Mouse (Mus musculus) adrenal gland, adult (tissue): Measurements from ENCODE around the gene Gcnt2.
"Not testable (repeated sequence)": the region's sequence is repeated elsewhere in the genome, so short reads cannot be mapped to it uniquely, and the experiment has no call there.

ENCODE experiments used
- DNase-seq, 2 experiments: peaks; one replicate each; pipeline ENCODE4 v3.0.0; 2022 to 2023; ENCODE audit warnings: low spot score in 1 of 2; ENCODE audit not compliant: inconsistent age in 2 of 2

Gene Gcnt2

DNA sequence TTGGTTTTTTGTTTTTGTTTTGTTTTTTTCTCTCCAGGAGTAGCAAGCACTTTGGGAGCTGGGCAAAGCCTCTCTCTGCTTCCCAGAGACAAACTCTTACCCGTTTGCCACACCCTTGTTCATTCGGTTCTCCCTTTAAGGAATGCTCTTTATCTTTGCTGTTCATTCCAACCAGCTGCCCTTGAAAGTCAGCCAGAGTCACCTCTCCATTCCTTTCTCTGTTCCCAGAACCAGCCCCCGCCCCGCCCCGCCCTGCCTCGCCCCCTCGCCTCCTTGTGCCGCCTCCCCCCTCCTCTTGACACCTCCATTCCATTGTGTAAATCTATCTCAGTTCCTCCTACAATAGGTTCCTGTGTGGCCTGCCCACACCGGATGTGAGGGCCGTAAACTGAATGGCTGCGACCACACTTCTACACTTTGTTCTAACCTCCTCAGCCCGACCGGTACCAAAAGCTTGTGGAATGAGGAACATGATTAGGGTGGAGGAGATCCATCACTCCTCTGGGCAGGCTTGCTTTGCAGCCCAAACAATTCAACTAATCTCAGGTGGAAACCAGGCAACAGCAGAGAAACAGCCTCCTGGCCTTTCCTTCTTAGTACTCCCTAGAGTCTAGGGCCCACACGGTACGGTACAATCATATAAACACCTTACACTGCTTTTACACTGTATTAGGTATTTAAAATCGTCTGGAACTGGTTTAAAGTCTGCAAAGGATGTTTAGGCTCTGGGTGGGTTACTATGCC, 9.5 kb downstream of the Gcnt2 start:
- DNase-seq: peak in 1 of 2 experiments; percentile 34

DNA sequence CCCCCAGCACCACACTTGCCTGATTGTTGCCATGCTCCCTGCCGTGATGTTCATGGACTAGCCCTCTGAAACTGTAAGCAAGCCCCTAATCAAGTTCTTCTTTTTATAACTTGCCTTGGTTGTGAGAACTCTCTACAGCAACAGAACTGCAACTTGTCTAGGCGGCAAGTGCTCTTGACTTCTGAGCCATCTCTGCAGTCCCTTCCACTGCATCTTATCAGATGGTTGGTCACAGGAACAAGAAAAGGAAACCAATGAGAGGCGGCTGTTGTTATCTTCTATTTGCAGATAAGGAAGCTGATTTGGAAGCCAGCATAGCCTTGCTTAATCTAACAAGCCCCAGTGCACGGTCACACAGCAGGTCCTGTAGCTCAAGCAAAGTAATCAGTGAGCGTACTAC, 14.5 kb downstream of the Gcnt2 start:
- no peak for DNase-seq

DNA sequence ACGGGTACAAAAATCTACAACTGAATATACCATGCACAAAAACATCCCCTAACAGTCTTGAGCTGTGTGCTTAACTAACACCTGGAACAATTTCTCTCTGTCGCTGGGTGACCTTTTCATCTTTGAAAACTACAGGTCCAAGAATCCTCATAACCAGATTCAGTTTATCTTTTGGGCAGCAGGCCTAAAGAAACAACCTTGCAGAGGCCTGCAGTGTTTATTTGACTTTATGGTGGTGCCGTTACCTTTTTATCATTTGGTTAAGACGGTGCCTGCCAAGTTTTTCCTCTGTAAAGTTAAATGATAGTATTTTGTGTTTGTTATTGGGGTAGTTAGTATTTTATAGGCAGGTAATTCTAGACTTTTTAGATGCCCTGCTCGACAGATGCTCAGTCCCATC, 15.9 kb downstream of the Gcnt2 start:
- no peak for DNase-seq

DNA sequence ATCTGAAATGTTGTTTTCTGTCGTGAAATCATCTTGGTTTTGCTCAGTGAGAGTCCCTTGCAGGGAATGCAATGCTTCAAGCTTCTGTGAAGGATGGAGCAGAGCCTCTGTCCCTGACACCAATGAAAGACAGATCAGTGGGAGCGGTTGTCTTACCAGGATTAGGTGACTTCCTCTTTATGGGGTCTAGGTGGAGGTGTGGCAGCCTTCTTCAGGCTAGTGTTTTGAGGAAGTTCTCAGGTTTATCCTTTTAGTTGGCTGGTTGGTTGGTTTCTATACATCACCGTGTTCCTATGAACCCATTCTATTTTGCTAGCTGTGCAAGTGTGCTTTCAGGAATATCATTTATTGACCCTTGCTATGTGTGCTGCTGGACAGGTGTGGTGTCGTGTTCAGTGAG, 18.0 kb downstream of the Gcnt2 start:
- no peak for DNase-seq

DNA sequence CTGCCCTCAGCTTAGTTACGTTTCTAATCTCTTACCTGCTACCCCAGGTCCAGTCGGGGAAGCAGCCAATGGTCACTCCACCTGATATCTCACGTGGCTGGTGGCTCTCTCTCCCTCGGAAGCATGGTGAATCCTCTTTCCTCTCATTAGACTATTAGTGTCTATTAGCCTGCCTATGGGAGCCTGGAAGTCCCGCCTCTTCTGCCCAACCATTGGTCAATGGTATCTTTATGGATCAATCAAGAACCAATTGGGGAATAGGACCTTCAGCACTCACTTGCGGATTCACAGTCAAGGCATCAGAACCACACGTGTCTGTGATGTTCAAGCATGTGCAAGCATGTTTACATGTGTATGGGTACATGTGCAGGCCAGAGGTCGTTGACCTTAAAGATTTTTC, 21.0 kb downstream of the Gcnt2 start:
- no peak for DNase-seq

DNA sequence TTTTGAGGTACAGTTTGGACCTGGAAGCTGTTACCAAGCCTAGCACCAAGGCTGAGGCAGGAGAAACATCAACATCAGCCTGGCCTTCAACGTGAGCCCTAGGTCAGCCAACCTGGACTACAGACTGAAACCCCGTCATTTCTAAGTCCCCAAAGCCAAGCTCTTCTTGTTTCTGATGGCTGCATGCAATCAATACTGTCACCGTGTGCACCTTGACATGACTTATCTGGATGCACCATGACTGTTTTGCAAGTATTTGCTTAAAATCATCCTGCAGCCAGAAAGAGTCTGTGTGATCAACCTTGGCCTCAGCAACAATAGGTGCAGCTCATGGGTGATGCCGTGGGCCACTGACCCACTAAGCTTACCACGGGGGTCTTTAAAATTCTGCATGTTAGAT, 23.1 kb downstream of the Gcnt2 start:
- DNase-seq: no peak

DNA sequence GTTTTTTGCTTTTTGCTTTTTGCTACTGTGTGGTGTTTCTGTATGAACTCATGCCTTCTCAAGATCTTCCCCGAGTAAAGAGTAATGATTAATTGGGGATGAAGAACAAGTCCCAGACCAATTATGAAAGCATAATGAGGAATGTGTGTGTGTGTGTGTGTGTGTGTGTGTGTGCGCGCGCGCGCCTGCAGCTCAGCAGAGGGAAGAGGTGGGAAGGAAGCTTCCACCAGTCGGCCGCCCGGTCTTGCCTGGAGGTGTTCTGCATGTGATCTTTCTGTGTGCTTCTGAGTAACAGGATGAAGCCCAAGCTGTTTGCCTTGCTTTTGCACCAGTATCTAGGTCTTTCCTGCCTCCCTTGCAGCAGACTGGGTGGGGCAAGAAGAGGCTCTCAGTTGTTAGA, 24.3 kb downstream of the Gcnt2 start:
- no peak for DNase-seq

DNA sequence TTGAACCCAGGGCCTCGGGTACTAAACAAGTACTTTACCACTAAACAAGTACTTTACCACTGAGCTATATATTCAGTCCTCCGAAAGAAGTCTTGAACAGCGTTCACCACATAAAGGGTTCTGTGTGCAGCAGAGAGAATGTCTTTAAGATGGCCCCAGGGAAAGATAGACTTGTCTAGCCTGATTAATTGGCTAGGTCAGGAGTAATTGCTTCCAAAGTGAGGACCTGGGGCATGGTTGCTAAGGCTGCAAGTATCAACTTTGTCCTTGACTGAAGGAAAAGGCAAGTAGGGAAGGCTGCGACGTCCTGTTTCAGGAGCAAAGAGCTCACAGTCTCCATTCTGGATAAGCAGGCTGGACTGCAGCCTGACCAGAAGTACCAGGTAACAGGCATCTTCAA, 25.3 kb downstream of the Gcnt2 start:
- DNase-seq: no peak

DNA sequence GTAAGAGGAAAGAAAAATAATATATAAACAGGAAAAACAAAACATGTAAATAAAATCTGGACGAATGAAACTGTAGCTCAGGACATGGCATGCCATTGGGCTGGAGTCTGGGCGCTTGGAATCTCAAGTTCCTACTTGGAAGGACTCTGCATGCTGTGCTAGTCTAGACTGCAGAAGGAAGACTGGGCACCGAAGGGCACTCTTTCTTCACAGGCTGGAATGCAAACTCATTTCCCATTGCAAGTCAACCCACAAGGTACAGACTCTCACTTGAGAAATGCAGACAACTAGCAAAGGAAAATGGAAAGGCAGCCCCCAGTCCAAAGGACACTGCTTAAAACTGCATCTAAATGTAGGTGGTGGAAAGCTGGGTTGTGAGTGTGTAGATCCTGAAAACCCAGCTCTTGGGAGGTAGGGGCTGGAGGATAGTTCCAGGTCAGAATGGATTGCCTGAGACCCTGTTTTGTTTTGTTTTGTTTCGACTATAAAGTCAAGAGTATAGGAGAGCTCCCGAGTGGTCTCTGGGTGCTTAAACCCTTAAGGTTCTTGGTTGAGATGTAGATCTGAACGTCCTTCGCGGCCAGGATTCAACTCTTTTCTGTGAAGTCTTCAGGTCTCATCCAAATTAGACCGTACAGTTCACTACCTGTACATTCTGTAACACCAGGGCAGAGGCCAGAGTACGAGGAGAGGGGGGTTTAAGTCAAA, 26.5 kb downstream of the Gcnt2 start:
- DNase-seq: no peak

DNA sequence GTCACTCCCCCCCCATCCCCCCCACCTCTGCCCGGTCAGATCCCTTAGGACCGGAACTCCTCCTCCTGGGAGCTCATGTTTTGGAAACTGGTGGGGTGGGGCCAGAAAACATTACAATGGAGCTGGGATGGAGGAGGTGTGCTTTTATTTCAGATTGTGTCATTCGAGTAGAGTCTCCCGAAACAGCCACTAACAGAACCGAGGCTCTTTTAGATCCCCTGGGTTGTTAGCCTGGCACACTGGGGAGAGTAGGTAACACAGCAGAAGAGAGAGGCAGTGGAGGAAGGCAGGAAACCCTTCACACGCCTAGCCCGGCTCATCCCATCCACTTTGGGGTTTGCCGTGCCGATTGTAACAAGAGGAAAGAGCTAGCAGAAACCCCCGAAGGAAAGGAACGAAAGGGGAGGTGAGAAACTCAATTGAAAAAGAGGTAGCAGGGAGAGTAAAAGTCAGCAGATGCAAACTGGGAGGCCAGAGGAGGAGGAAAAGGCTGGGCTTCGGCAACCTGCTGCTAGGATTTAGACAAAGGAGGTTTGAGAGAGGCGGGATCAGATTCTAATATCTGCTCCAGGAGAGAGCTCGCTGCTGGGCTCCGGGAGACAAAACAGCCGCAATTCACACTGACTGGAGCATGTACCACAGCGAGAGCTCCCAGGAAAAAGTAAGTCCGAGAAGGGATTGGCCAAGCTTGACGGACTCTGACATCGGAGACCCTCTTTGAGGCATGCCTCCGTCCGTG, 27.3 kb downstream of the Gcnt2 start:
- peak; percentile 13 to 58 for DNase-seq

DNA sequence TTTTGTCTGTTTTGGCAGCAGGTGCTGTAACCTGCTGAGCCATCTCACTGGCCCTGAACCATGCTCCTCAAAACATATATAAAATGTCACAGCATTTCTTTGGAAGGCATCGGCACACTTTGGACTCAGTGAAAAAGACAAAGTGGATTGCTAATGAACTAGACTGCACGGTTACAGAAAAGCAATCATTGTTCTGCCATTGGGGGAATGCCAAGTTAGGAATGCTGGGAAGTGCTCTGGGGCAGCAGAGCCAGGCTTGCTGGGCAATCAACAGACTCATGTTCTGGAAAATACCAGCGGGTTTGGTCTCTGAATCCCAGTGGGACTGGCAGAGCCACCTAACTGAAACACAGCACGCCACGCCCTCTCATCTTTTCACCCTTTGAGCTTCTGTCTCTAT, 31.0 kb downstream of the Gcnt2 start:
- DNase-seq: peak in 1 of 2 experiments; percentile 45

DNA sequence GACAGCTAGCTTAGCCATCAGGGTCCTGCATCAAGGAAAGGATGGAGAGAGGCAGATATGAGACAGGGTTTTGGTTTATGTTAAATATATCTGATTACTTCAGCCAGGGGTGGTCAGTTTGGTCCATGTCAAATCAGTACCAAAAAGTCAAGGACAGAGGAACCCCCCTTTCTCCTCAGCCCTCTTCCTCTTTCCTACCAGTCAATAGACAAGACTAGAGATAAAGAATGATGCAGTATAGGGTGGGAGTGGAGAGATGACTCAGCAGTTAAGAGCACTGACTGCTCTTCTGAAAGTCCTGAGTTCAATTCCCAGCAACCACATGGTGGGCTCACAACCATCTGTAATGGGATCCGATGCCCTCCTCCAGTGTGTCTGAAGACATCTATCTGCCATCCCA, 31.8 kb downstream of the Gcnt2 start:
- DNase-seq: not testable (repeated sequence)

DNA sequence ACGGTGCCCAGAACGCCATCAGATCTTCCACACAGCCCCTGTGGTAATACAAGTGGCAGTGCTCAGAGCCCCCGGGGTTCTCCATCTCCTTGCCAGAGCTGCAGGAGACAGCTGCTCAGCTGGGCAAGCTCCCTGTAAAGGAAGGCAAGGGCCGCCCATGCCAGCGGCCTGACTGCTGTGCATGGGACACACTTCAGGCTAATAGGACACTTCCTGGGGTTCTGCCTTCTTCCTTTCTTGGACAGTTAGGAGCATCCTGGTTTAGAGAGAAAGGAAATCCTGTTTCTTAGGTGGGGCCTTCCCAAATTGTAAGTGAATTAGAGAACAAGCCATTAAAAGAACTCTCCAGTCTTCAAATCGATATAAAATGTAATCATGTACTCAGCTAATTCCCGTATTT, 32.5 kb downstream of the Gcnt2 start:
- peak in 1 of 2 experiments; percentile 40 for DNase-seq

DNA sequence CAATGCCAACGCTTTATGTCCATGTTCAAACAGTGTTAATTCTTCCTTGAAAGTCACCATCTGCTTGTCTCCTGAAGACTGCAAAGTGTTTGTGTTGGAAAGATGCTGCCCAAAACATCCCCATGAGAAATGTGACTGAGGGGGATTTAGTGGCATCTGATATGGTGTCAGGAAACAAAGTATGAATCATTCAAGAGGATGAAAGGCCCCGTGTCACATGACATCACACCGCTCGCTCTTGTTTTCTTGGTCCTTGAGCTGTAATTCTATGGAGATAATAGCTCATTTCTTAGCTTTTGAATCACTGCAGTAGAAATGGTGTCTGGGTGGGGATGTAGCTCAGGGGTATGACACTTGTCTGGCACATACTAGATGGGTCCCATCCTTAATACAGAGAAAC, 33.0 kb downstream of the Gcnt2 start:
- DNase-seq: peak in 1 of 2 experiments; percentile 43

DNA sequence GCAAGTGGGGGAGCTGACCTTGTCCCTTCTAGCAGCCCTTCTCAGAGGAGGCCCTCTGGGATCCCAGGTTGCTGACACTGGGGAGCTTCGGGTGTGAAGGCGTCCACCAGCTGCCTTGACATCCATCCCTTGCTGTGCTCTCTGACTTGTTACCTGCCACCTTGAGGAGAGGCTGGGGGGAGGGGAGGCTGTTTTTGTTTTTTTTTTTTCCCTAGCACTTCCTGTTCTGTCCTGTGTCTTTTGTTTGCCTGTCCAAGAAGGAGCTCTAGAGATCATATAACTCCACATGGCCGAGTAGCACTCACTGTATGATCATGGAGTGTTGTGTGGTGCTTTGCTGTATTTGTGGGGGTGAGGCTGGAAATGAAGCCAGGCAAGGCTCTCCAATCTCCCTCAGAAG, 34.0 kb downstream of the Gcnt2 start:
- DNase-seq: no peak

DNA sequence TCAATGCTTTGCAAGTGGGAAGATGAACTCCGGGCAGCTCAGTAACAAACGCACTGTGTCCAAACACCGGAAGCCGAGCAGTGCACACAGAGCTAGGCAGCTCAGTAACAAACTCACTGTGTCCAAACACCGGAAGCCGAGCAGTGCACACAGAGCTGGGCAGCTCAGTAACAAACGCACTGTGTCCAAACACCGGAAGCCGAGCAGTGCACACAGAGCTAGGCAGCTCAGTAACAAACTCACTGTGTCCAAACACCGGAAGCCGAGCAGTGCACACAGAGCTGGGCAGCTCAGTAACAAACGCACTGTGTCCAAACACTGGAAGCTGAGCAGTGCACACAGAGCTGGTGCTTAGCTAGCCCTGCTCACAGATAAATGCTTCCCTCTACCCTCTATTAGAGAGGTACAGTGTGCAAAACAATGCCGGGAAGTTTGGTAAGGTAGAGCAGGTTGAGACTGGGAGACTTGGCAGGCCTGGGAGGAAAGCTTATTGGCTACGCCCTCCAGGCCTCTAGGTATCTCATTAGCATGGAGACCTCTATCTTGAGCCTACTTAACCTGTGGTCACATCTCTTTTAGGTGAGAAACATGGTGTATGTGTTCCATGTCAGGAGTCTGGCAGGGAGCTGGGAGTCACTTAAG, 38.6 kb downstream of the Gcnt2 start:
- DNase-seq: not testable (repeated sequence)

DNA sequence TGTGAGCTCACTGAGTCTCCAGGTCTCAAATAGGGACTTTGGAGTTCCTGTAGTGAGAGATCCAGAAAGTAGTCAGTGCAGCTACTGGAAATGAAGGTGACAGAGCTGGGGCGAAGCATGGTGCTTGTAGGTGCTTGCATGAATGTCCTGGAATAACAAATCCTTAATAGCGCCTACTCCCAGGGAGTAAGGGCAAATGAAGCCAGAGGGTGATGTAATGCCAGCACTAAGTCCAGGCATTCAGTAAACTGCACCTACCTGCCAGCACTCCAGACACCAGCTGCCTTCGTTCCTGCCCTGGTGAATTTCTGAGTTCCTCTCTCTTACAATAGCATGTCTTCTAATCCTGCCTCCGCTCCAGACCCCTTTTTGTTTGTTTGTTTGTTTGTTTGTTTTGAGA, 39.1 kb downstream of the Gcnt2 start:
- no peak for DNase-seq

DNA sequence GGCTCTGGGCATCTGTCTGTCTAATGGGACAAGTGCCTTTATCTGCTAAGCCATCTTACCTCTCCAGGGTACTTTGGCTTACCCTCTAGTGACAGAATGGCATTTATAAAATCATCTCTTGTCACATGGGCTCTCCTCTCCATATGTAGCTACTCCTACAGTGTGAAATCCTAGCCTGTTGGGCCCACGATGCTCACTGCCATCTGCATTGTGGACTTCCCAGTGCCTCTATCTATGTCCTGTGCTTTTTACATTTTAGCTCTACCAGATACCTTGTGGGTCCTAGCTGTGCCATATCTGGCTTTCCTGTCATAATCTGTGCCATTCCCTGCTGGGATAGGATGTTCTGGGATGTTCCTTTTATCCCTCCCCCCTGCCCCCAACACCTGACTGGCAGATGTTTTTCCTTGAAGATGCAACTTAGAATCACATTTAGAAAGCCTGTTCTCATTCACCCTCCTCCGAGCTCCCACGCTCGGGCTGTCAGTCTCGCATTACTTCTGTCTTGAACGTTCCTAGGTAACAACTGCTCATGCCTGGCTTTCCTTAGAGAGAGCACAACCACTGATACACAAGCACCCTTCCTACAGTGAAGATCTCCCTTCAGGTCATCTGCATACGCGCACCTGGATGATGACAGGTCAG, 39.9 kb downstream of the Gcnt2 start:
- no peak for DNase-seq

DNA sequence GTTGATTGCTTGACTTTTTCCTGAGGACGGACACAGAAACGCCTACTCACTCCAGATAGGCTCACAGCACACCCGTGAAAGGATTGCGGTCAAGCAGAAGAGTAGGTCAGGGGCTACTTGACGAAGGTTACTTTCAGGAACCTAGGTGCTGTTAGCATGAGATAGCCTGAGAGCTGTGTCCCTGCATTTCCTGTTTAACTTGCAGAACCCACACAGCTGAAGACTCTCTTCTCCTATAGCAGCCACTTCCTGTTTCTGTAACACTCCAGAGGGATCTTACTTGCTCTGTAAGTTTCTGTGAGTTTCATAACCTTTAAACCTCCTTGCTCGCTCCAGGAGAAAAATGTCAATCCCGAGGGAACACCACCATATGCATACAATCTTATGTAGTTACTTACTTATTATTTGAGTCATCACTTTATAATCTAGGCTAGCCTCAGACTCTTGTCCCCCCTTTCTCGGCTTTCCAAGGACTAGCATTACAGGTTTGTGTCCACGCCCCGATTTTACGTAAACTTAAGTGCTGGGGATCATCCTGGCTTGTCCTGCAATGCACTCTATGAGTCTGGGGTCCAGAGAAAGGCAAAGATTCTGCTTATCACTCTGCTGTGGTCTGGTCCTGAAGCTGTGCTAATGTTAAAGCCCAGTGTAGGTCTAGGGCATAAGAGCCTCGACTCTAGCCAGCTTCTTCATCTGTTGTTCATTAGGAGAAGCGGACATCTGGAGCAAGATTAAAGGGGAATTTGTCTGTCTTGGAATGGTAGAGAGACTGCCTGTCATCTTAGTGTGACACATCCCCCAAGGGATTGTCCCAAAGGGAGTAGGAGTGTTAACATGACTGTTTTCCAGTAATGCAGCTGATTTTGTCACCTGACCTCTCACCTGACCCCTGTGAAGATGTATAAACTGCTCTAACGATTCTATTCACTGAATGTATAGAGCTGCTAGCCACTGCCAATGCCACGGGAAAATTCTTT, 40.7 kb downstream of the Gcnt2 start:
- DNase-seq: no peak

DNA sequence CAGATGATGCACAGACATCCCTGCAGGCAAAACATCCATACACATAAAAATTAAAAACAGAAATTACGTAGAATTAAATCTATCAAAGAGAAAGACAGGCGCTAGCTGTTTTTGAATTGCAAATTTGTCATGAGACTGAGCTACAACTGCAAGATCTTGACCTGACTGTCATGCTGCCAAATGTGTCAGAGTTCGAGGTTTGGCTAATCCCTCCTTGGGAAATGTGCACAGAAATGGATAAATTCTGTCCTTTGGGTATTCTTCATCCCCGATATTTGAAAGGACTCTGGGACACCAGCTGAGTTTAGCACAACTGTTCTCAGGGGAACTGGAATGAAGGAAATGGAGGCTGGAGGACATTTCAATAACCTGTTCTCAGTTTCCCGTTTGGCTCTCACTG, 41.7 kb downstream of the Gcnt2 start:
- DNase-seq: peak in 1 of 2 experiments; percentile 59
